Mouse (Mus musculus) neutrophil, adult 83 days (primary cell): ENCODE measurements around the gene Marveld1. TPM values are rescaled to one million over a fixed set of nuclear protein-coding genes. Genes with fewer than 3 reads are reported as not detected.

ENCODE experiments used
- total RNA-seq, 2 experiments: library from RNA; stranded (reverse); gene quantifications; one replicate each; pipeline ENCODE4 v1.2.4; 2023

The Marveld1 gene
- total RNA-seq = 10 to 100 TPM; 15.9 to 16.1 TPM

GRCm38 (mm10) chr19:42147170-42147768 lies at the start of gene Marveld1:
TSS of gene Marveld1 (plus strand) at chr19:42147400.

GRCm38 (mm10) chr19:42128787-42129508 lies 18.3 kb upstream of the Marveld1 start, which contains the start of gene Avpi1:
TSS of gene Avpi1 (minus strand) at chr19:42129059.

DNA sequence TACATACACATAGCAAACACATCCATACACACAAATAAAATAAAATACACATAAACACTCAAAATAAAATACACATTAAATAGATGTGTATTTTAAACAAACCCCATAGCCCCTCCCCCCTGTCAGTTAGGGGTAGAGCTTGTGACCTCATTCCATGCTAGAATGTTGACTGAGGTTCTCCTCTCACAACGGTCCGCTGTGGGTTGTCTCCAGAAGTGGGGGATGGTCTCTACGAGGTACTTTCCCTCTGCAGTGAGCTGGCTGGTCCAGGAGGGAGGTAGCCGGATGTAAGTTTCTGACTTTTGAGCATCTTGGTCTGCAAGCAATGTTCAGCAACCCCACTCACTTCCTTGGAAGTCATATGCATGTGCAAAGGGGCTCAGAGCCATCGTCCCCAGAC lies 16.6 kb downstream of the Marveld1 start, which contains the start of gene Zfyve27:
Gene Zfyve27, plus strand, starts transcription at position 188 of the 400 bp plus-strand sequence.

Other genes starting within 250 kb of the Marveld1 start
- gene Pgam1, start 235.5 kb upstream of the Marveld1 start, total RNA-seq = 100 to 1,000 TPM; 268 to 278 TPM
- 10 to 100 TPM; 11.4 to 16.7 TPM for gene Exosc1, start 214.0 kb upstream of the Marveld1 start, total RNA-seq
- 10 to 100 TPM; 29.7 to 31.7 TPM for gene Zdhhc16, start 213.9 kb upstream of the Marveld1 start, total RNA-seq
- gene Mms19, start 166.2 kb upstream of the Marveld1 start, total RNA-seq = 10 to 100 TPM; 42.8 to 43.7 TPM
- 10 to 100 TPM; 34.6 to 36.8 TPM for gene Ubtd1, start 165.6 kb upstream of the Marveld1 start, total RNA-seq
- not detected for gene Ankrd2, start 111.4 kb upstream of the Marveld1 start, total RNA-seq
- gene Hoga1, start 101.8 kb upstream of the Marveld1 start, total RNA-seq = under 1 TPM; 0.28 to 0.64 TPM
- not detected for gene 4933411K16Rik, start 95.2 kb upstream of the Marveld1 start, total RNA-seq
- gene Morn4, start 61.0 kb upstream of the Marveld1 start, total RNA-seq = under 1 TPM in 1 of 2 experiments, not detected in 1; 0.37 TPM
- 10 to 100 TPM; 27.0 to 28.8 TPM for gene Pi4k2a, start 56.9 kb upstream of the Marveld1 start, total RNA-seq
- gene Avpi1, start 18.3 kb upstream of the Marveld1 start, total RNA-seq = under 1 TPM; 0.55 to 0.66 TPM
- gene Zfyve27, start 16.6 kb downstream of the Marveld1 start, total RNA-seq = 10 to 100 TPM; 67.1 to 72.4 TPM
- gene Sfrp5, start 54.9 kb downstream of the Marveld1 start, total RNA-seq = not detected
- gene Golga7b, start 100.2 kb downstream of the Marveld1 start, total RNA-seq = not detected